Mouse (Mus musculus): ENCODE data around the gene Cdh4. TPM values are rescaled to one million over a fixed set of nuclear protein-coding genes. Genes with fewer than 3 reads are reported as not detected.

Gene Cdh4
- polyA plus RNA-seq, 1 experiment, result 3.2 TPM

DNA sequence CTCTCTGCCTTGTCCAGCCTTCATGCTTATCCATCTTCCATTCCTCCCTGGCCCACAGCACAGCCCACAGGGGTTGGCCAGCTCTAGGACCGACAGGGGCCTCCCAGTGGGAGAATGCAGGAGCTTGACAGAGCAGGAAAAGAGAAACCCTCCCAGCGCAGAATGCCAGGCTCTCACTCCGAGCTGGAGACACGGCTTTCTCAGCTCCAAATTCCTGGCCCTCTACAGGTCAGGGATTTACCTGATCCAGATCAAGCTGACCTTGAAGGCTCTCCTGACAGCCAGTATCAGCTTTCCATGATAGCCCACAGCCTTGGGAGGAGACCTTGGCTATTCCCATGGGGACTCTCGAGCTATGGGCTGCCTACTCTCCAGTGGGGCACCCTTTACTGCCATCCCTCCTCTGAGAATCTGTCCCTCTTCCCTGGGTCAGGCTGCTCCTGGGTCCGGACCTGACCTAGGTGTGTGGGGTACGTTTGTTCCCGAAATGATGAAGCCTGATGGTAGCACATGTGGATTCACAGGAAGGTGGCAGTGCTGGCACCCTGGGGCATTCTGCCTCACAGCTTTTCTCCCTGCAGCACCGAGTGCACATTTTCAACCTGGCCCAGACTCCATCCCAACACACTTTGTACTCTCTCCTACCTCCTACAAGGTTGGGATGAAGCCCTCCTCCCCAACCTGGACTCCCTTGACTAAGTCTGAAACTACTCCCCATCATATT lies 319.6 kb downstream of the Cdh4 start:
- H3K4me1 ChIP-seq (ENCODE audit: control insufficient read depth, insufficient read depth, low read length), result no peaks in the 10 kb centered on the region
- no peak overlapping the region for H3K4me3 ChIP-seq (ENCODE audit: insufficient read depth, low read length)
- TF ChIP-seq POLR2A (IDR thresholded peaks at IDR 0.05; ENCODE audit: low read depth, low read length) (no peak), CTCF (IDR thresholded peaks at IDR 0.05; ENCODE audit: borderline replicate concordance, insufficient read depth, low read length) (no peak)
- no peak overlapping the region for H3K27ac ChIP-seq (ENCODE audit: insufficient read depth, low read length)

DNA sequence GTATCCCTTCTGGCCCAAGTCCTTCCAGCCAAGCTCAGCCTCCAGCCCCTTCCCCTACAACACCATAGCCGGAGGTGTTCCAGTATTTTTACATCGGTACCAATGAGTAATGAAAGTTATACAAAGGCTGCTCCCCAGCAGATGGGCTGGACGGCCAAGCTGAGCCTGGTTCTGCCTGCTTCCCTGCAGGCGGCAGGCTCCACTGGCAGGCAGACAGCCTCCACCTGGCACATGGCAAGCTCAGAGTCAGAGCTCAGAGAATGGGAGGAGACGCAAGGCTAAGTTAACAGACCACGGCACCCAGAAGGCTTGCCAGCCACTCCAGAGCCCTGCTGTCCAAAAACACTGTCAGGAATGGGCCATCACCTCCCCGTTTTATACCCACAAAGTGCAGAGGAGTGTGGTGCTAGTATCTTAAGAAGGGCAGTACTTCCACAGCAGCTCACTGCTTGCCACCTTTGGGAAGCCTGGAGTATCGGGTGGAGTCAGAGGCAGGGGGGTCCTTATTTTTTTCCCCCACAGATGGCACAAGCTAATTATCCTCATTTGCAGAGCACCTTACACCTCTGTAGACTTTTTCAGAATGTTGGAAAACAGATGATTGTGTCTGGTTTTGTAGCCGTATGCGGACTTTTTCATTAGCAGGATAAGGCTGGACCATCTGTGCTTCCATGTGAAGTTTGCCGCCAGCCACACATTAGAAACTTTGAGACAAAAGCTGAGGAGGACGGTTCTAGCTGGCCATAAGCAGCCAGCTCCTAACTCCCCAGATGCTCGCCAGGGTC lies 320.5 kb downstream of the Cdh4 start:
- Histone ChIP-seq H3K4me3 (ENCODE audit: insufficient read depth, low read length) (no peak overlapping the region), H3K27ac (ENCODE audit: insufficient read depth, low read length) (no peak overlapping the region), H3K4me1 (ENCODE audit: control insufficient read depth, insufficient read depth, low read length) (no peaks in the 10 kb centered on the region)
- no peak for TF ChIP-seq CTCF (IDR thresholded peaks at IDR 0.05; ENCODE audit: borderline replicate concordance, insufficient read depth, low read length)
- TF ChIP-seq POLR2A (IDR thresholded peaks at IDR 0.05; ENCODE audit: low read depth, low read length), result no peak

DNA sequence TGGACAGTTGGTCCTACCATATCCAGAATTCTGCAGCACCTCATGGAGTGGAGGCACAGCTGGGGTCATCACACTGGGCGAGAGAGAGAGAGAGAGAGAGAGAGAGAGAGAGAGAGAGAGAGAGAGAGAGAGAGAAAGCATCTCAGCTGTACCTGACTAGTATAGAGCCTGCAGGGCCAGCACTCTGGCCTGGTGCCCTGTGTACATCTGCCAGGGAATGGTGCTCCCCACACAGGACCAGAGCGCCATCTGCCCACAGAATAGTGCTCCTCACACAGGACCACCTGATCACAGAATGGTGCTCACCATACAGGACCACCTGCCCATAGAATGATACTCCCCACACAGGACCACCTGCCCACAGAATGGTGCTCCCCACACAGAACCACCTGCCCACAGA lies 322.2 kb downstream of the Cdh4 start:
- TF ChIP-seq CTCF (IDR thresholded peaks at IDR 0.05; ENCODE audit: borderline replicate concordance, insufficient read depth, low read length) (no peak), POLR2A (IDR thresholded peaks at IDR 0.05; ENCODE audit: low read depth, low read length) (no peak)
- no peak overlapping the region for H3K4me3 ChIP-seq (ENCODE audit: insufficient read depth, low read length)
- H3K27ac ChIP-seq (ENCODE audit: insufficient read depth, low read length), result no peak overlapping the region
- 0 out of 2 replicates have a peak, but pooled peaks cover 2% of the 10 kb centered on the region for H3K4me1 ChIP-seq (ENCODE audit: control insufficient read depth, insufficient read depth, low read length)

DNA sequence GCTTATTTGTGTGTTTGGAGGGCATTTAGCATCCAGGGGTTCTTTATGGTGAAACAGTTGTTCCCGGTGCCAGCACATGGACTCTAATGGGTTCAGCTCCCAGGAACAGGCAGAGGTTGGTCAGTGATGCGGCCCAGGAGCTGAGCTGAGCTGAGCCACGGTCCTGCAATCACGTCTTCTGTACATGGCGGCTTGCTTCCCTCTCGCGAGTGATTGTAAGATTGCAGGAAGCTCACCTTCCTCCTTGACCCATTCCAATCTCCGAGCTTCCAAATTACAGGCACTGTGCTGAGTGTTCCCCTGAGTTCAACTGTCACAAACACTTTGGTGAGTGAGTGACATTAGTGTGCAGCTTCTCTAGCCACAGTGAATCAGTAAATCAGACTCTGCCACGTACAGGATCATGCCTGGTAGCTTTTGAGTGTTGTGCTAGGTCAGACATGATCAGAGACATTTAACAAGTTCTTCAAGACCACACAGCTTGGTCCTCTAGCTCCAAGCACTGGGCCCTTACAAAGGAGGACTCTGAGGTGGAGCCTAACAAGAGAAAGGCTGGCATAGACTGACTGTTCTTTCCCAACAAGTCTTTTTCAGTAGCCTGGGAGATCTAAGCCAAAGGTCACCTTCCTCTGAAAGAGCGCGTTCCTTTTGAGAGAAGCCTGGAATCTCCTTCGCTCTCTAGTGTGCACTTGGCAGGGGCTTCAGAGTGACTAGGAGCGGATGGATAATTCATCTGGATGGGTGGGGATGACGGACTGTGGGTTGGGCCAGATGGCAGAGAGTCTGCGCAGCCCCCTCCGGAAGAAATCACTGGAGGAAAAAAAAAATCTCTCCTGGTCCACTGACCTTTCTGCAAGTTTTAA lies 324.7 kb downstream of the Cdh4 start:
- H3K27ac ChIP-seq (ENCODE audit: insufficient read depth, low read length), result no peak overlapping the region
- no peak overlapping the region for H3K4me3 ChIP-seq (ENCODE audit: insufficient read depth, low read length)
- TF ChIP-seq CTCF (IDR thresholded peaks at IDR 0.05; ENCODE audit: borderline replicate concordance, insufficient read depth, low read length) (no peak), POLR2A (IDR thresholded peaks at IDR 0.05; ENCODE audit: low read depth, low read length) (no peak)
- 0 out of 2 replicates have a peak, but pooled peaks cover 2% of the 10 kb centered on the region for H3K4me1 ChIP-seq (ENCODE audit: control insufficient read depth, insufficient read depth, low read length)

DNA sequence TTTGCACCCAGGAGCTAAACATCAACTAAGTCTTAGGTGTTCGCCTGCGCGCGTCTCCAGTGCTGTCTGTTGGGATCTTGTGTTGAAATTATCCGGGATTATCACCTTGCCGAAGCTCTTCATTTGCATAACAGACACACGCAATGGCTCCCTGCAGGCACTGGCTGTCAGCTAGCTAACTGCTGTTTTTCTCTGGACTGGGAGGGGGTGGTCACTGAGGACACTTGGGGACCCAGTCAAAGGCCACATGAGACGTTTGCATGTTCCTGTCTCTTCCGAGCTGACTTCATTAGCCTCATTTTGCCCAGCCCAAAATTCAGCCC lies 325.3 kb downstream of the Cdh4 start:
- 0 out of 2 replicates have a peak, but pooled peaks cover 2% of the 10 kb centered on the region for H3K4me1 ChIP-seq (ENCODE audit: control insufficient read depth, insufficient read depth, low read length)
- no peak overlapping the region for H3K4me3 ChIP-seq (ENCODE audit: insufficient read depth, low read length)
- TF ChIP-seq CTCF (IDR thresholded peaks at IDR 0.05; ENCODE audit: borderline replicate concordance, insufficient read depth, low read length) (no peak), POLR2A (IDR thresholded peaks at IDR 0.05; ENCODE audit: low read depth, low read length) (no peak)
- H3K27ac ChIP-seq (ENCODE audit: insufficient read depth, low read length), result no peak overlapping the region

DNA sequence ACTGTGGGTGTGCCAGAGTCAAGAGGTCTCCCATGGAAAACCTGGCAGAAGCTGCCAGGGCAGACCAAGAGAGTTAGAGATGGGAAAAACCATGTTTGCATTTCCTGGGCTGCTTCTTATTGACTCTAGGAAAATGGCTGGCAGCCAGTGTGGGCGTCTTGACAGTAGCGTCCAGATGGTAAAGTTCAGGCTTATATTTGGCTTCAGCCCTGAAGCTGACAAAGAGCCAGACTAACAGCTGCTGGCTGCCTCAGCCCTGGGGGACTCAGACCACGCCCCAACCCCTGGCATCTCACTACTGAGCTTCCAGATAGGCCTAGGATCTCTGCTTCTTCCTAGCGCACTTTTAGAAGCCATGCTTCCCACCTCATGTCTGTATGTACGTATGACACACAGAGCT lies 326.9 kb downstream of the Cdh4 start:
- no peak overlapping the region for H3K27ac ChIP-seq (ENCODE audit: insufficient read depth, low read length)
- no peak overlapping the region for H3K4me3 ChIP-seq (ENCODE audit: insufficient read depth, low read length)
- no peak for TF ChIP-seq POLR2A (IDR thresholded peaks at IDR 0.05; ENCODE audit: low read depth, low read length)
- no peak for TF ChIP-seq CTCF (IDR thresholded peaks at IDR 0.05; ENCODE audit: borderline replicate concordance, insufficient read depth, low read length)

DNA sequence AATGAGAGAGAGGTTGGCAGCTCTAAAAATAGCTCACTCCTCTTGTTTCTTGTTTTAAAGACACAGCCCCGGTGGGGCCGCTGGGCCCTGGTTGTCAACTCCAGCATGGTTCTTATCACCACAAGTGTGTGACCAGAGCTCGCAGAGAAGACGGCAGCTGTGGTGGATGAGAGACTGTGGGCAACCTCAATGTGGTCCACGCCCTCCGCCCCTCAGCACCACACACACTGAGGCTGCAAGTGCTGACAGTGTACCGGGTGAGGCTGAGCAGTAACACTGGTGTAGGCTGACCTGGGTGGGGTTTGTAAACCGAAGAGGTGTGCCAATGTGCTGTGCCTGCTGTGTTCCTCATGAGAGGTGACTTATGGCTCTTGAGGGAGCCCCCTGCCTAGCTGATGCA lies 327.7 kb downstream of the Cdh4 start:
- Histone ChIP-seq H3K27ac (ENCODE audit: insufficient read depth, low read length) (no peak overlapping the region), H3K4me3 (ENCODE audit: insufficient read depth, low read length) (no peak overlapping the region), H3K4me1 (ENCODE audit: control insufficient read depth, insufficient read depth, low read length) (0 out of 2 replicates have a peak, but pooled peaks cover 2% of the 10 kb centered on the region)
- TF ChIP-seq POLR2A (IDR thresholded peaks at IDR 0.05; ENCODE audit: low read depth, low read length) (no peak), CTCF (IDR thresholded peaks at IDR 0.05; ENCODE audit: borderline replicate concordance, insufficient read depth, low read length) (no peak)

More for the DNA sequence above, 326.9 kb downstream of the Cdh4 start:
- 0 out of 2 replicates have a peak, but pooled peaks cover 2% of the 10 kb centered on the region for H3K4me1 ChIP-seq (ENCODE audit: control insufficient read depth, insufficient read depth, low read length)

DNA sequence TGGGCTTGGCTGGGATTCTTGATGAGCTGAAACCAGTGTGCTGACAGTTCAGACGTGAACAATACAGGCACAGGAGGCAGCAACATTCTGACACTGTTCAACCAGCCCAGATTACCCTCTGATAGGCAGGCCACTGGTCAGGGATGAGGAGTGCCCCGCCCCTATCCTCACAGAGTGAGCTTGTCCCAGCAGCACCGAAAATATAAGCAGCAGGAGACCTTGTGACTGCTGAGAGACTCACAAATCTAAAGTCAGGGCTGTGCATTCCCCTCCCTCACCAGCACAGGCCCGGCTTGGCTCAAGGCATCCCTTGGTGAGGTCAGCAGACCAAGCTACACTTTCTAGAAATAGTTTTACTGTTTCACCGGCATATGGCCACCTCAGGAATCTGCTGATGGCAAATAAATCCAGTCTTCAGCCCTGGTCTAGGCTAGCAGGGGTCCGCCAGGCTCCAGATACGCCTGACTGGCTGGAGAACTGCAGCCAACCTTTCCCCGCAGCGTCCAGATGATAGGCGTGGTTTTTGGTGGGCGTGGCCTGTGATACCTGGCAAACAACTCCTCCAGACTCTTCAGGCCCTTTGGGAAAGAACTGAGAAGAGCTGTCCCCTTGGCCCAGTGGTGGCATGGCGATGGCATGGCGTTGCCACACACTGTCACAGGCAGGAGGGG lies 332.3 kb downstream of the Cdh4 start:
- no peak for TF ChIP-seq POLR2A (IDR thresholded peaks at IDR 0.05; ENCODE audit: low read depth, low read length)
- TF ChIP-seq CTCF (IDR thresholded peaks at IDR 0.05; ENCODE audit: borderline replicate concordance, insufficient read depth, low read length), result no peak
- Histone ChIP-seq H3K4me1 (ENCODE audit: control insufficient read depth, insufficient read depth, low read length) (no peaks in the 10 kb centered on the region), H3K27ac (ENCODE audit: insufficient read depth, low read length) (no peak overlapping the region), H3K4me3 (ENCODE audit: insufficient read depth, low read length) (no peak overlapping the region)

All from embryonic fibroblast, embryonic 13.5 days (primary cell).